Mouse (Mus musculus): Measurements from ENCODE around the gene Mtx2.

Gene Mtx2

DNA sequence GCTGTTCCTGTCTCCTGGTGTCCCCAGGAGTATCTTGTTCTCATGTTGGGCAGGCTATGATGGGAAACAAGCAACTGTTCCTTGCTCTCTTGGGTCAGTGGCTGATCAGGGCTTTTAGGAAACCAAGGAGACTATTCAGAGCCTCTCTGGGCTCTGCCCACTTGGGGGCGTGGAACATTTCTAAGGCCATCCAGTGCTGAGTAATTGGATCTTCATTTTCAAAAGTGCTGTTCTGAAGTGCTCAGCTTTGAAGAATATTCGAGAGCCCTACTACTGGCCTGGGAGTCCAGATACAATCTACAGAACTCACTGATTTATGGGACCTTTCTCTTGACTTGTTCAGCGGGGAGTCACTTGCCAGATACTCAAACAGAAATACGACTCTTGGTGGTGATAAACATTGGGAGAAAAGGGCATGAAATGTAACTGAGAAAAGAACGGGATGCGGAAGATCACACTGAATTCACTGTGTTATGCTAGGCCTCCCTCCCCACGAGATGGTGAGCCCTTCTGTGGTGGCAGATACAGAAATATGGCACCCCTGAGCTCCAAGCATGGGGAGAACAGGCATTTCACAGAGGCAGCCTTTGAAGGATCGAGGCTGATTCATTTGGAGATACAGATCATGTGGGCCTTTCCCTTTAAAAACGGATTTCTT lies 92.4 kb downstream of the Mtx2 start:
- DNase-seq (ENCODE audit: low spot score): no peak

DNA sequence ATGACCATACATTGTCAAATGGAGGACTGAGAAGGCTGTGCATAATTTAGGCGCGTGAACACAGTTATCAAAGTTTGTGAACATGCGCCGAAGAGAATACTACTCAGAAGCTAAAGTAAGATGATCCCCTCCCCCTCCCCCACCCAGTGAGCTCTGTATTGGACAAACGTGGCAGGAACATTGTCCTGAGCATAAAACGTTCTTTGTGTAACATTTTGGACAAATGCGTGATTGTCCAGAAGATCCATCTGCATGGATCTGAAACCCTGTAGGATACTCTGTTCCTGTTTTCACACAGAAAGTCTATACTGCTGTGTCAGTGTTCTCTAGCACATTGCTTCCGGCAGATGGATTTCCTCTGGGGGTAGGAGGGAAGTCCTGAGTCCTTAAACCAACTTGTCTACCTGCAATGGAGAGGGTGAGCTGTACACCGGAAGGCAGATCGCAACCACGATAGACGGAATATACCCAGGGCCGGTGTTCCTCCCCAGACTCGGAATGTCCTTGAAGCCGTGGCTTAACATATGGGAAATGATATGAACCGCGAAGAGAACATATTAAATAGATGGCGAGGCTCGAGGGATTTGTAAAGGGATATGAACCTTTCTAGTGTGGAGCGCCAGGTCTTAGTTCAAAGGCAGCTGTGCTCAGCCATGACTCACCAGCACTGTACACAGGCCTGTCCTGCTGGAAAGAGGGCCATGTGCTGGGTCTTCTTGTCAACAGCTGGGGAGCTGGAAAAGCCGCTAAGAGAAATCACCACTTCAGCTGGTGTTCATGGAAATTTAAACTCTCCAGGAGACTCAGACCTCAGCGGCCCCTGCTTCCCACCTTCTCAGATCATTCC lies 100.6 kb downstream of the Mtx2 start:
- DNase-seq (ENCODE audit: low spot score): no peak

Data from ovary, adult 18-20 months (tissue).